10 mouse cellular contexts compared by ENCODE assay signal in genomic region chr8:94991454-94991994, GRCm38 (mm10). TPM values are rescaled to one million over a fixed set of nuclear protein-coding genes. Genes with fewer than 3 reads are reported as not detected.
DNase-seq lines count a peak whose midpoint lies in the region; ATAC-seq and TF ChIP-seq lines count a peak whose summit lies in the region.
"Had no signal": no experiment of that assay in that cellular context is flagged by ENCODE, and none has a peak within 500 bp of the region (broad histone marks: within the 10 kb centered on the region; RNA-seq: fewer than 3 reads in every experiment).

No protein-coding gene starts in this region.

- TF ChIP-seq CTCF in liver, postnatal 0 days (IDR thresholded peaks at IDR 0.05; ENCODE audit: low read depth): no peak

- ATAC-seq in heart, embryonic 15.5 days (replicated peaks; ENCODE audit: insufficient number of reproducible peaks, insufficient read depth, low FRiP score, low read depth): no peak
- no peak for ATAC-seq in neural tube, embryonic 12.5 days (ENCODE audit: low FRiP score, low read depth)
- ATAC-seq in liver, postnatal 0 days: peak; percentile 22; the same call in 1 of the 2 replicates

- peaks cover 47% of the 10 kb centered on the region for H3K4me1 ChIP-seq in heart, embryonic 15.5 days (replicated peaks)
- peaks cover 53% of the 10 kb centered on the region for H3K4me1 ChIP-seq in neural tube, embryonic 12.5 days
- H3K4me1 ChIP-seq in liver, postnatal 0 days (ENCODE audit: insufficient read depth): peaks cover 66% of the 10 kb centered on the region

- no peaks in the 10 kb centered on the region for H3K27me3 ChIP-seq in heart, embryonic 15.5 days
- H3K27me3 ChIP-seq in neural tube, embryonic 12.5 days (replicated peaks): no peaks in the 10 kb centered on the region
- no peaks in the 10 kb centered on the region for H3K27me3 ChIP-seq in liver, postnatal 0 days (ENCODE audit: insufficient read depth, low read length)

- H3K9me3 ChIP-seq in heart, embryonic 15.5 days (replicated peaks): no peaks in the 10 kb centered on the region
- H3K9me3 ChIP-seq in neural tube, embryonic 12.5 days: no peaks in the 10 kb centered on the region
- H3K9me3 ChIP-seq in liver, postnatal 0 days (ENCODE audit: low read length): no peaks in the 10 kb centered on the region

- DNase-seq in heart, postnatal 14 days: no peak
- no peak for DNase-seq in neural tube, embryonic 10.5 days (ENCODE audit: extremely low spot score, low spot score)
- DNase-seq in liver, postnatal 0 days: no peak
- no peak for DNase-seq in c-Kit-positive CD71-positive TER-119-positive erythroid progenitor cells, embryonic 14.5 days (ENCODE audit: low spot score)
- DNase-seq in lung, postnatal 10 days: no peak
- DNase-seq in ovary, adult 18-20 months (ENCODE audit: low spot score): no peak
- DNase-seq: kidney, postnatal 25 days had no signal

- intact Hi-C loops in heart, postnatal 14 days (cut with DNase I): no loop called here

- no peak overlapping the region for H3K4me3 ChIP-seq in heart, embryonic 15.5 days
- H3K4me3 ChIP-seq in neural tube, embryonic 12.5 days: no peak overlapping the region
- H3K4me3 ChIP-seq in liver, postnatal 0 days (ENCODE audit: low read depth, low read length): no peak overlapping the region

- H3K27ac ChIP-seq in heart, embryonic 15.5 days: peak overlapping the region; percentile 61; the same call in 1 of the 2 replicates
- peak overlapping the region; percentile 11; the same call in 1 of the 2 replicates for H3K27ac ChIP-seq in neural tube, embryonic 12.5 days
- H3K27ac ChIP-seq in liver, postnatal 0 days (ENCODE audit: low read depth): peak overlapping the region; percentile 40; the same call in 1 of the 2 replicates

- H3K36me3 ChIP-seq in heart, embryonic 15.5 days: no peaks in the 10 kb centered on the region
- H3K36me3 ChIP-seq in neural tube, embryonic 12.5 days: no peaks in the 10 kb centered on the region
- peaks cover 6% of the 10 kb centered on the region for H3K36me3 ChIP-seq in liver, postnatal 0 days (replicated peaks; ENCODE audit: insufficient read depth, low read length)

- TF ChIP-seq EP300 in liver, postnatal 0 days (IDR thresholded peaks at IDR 0.05; ENCODE audit: low read depth): no peak

- H3K9ac ChIP-seq in heart, embryonic 15.5 days: no peak overlapping the region
- no peak overlapping the region for H3K9ac ChIP-seq in neural tube, embryonic 12.5 days
- 0 out of 2 replicates have a peak overlapping the region, but pooled peaks have one; percentile 26 for H3K9ac ChIP-seq in liver, postnatal 0 days (replicated peaks)

- WGBS in heart, embryonic 15.5 days: 74% methylated on average over 9 of the region's 9 CpGs
- 88% methylated on average over 9 of the region's 9 CpGs for WGBS in neural tube, embryonic 12.5 days
- WGBS in liver, postnatal 0 days (ENCODE audit: insufficient replicate concordance): 50% methylated on average over 9 of the region's 9 CpGs

- H3K4me2 ChIP-seq in heart, embryonic 15.5 days: no peak overlapping the region
- H3K4me2 ChIP-seq in neural tube, embryonic 12.5 days (replicated peaks): peak overlapping the region; percentile 44; the same call in 1 of the 2 replicates
- H3K4me2 ChIP-seq in liver, postnatal 0 days (ENCODE audit: low read depth, low read length): peak overlapping the region; percentile 26; the same call in 1 of the 2 replicates
- H3K4me2 ChIP-seq: heart, embryonic 11.5 days had no signal

RNA-seq across cellular contexts. Expression of gene Adgrg1, which starts 17.0 kb away (rescaled TPM):
- 4.6 and 21.3 TPM in 2 replicates for polyA plus RNA-seq in heart, embryonic 15.5 days (2015; fragmentation: Nextera tagmentation; extraction: Ambion mirVana)
- 10 to 100 TPM; 59.3 to 73.3 TPM for total RNA-seq in heart, postnatal 14 days (2021)
- polyA plus RNA-seq in neural tube, embryonic 12.5 days (2016; fragmentation: Nextera tagmentation; extraction: Ambion mirVana): 177 and 208 TPM in 2 replicates
- polyA plus RNA-seq in liver, postnatal 0 days (2015; fragmentation: Nextera tagmentation; extraction: Ambion mirVana): 34.0 and 35.4 TPM in 2 replicates

RNA-seq across cellular contexts. Expression of gene Adgrg3, which starts 26.0 kb away (rescaled TPM):
- polyA plus RNA-seq in heart, embryonic 15.5 days (2015; fragmentation: Nextera tagmentation; extraction: Ambion mirVana): 2.6 and 5.2 TPM in 2 replicates
- total RNA-seq in heart, postnatal 14 days (2021): 1 to 10 TPM; 1.5 TPM
- polyA plus RNA-seq in neural tube, embryonic 12.5 days (2016; fragmentation: Nextera tagmentation; extraction: Ambion mirVana): 2.4 and 2.6 TPM in 2 replicates
- 8.9 and 9.6 TPM in 2 replicates for polyA plus RNA-seq in liver, postnatal 0 days (2015; fragmentation: Nextera tagmentation; extraction: Ambion mirVana)

Comparison
In these comparisons a context has a peak if more than half of its experiments do, and no peak if none do; other contexts are left out.
1. H3K27ac ChIP-seq: peak in every context shown above with its lines; median percentile 61 in heart, embryonic 15.5 days; 40 in liver, postnatal 0 days; 11 in neural tube, embryonic 12.5 days.